Comparison of ENCODE assay signal across 9 mouse cellular contexts in the genomic region with DNA sequence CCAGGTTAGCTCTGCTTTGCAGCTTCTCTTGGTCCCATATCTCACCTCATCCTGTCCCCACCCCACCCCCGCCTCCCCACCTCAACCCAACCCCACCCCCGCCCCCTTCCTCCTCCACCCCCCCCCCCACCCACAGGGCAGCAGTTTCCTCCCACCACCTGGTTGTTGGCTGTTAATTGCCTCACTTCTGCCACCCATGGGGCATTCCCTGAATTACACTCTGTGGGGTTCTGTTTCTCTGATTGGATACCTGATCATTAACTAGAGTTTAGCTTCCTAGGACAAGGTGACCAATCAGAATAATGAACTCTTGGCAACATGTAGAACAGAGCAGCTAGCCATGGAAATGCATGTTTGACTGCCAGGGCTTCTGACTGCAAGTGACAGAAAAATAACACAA. TPM values are rescaled to one million over a fixed set of nuclear protein-coding genes. Genes with fewer than 3 reads are reported as not detected.
DNase-seq lines count a peak whose midpoint lies in the region; ATAC-seq and TF ChIP-seq lines count a peak whose summit lies in the region.
"Had no signal": no experiment of that assay in that cellular context is flagged by ENCODE, and none has a peak within 500 bp of the region (broad histone marks: within the 10 kb centered on the region; RNA-seq: fewer than 3 reads in every experiment).

No protein-coding gene starts in this region.

- H3K4me1 ChIP-seq in heart, adult 2 months (ENCODE audit: control insufficient read depth, insufficient read depth, low read length) = peaks cover 2% of the 10 kb centered on the region; the same call in 1 of the 2 replicates
- H3K4me1 ChIP-seq in heart, embryonic 11.5 days (ENCODE audit: control insufficient read depth, insufficient read depth, low read length) = no peaks in the 10 kb centered on the region
- H3K4me1 ChIP-seq: heart, embryonic 15.5 days had no signal

- 29% methylated on average over 1 of the region's 2 CpGs for WGBS in heart, adult 2 months
- WGBS in heart, embryonic 11.5 days (ENCODE audit: insufficient replicate concordance) = 22% methylated on average over 2 of the region's 2 CpGs

- intact Hi-C loops in heart, adult 2 months (cut with DNase I) = no loop called here

- no peaks in the 10 kb centered on the region for H3K9me3 ChIP-seq in heart, embryonic 11.5 days (replicated peaks; ENCODE audit: control insufficient read depth, low read length)
- H3K9me3 ChIP-seq: heart, embryonic 15.5 days had no signal

- no peak overlapping the region for H3K4me2 ChIP-seq in heart, embryonic 11.5 days
- H3K4me2 ChIP-seq: heart, embryonic 15.5 days had no signal

- no peak for DNase-seq in heart, adult 2 months
- DNase-seq in 416B (ENCODE audit: low read depth) = peak; percentile 67
- DNase-seq in ZHBTc4 (ENCODE audit: low read depth, low spot score) = peak; percentile 89
- DNase-seq in mesoderm, embryonic 11.5 days (ENCODE audit: low read depth, low spot score) = peak; percentile 62
- DNase-seq in urinary bladder, postnatal 36 days (ENCODE audit: low spot score in 2 of 2) = no peak
- DNase-seq in ovary, adult 18-20 months (ENCODE audit: low spot score) = no peak
- DNase-seq in layer of hippocampus, adult 18-20 months (ENCODE audit: low spot score in 2 of 2) = no peak

- H3K4me3 ChIP-seq in heart, adult 2 months = no peak overlapping the region
- no peak overlapping the region for H3K4me3 ChIP-seq in heart, embryonic 11.5 days (ENCODE audit: low read depth, low read length)
- H3K4me3 ChIP-seq: heart, embryonic 15.5 days had no signal

- TF ChIP-seq EP300 in heart, adult 2 months (IDR thresholded peaks at IDR 0.05; ENCODE audit: insufficient read depth, low read depth, low read length) = no peak

- H3K36me3 ChIP-seq in heart, adult 2 months (ENCODE audit: control insufficient read depth, insufficient read depth, low read length) = no peaks in the 10 kb centered on the region
- H3K36me3 ChIP-seq in heart, embryonic 11.5 days (ENCODE audit: control insufficient read depth, insufficient read depth, low read length) = no peaks in the 10 kb centered on the region
- H3K36me3 ChIP-seq: heart, embryonic 15.5 days had no signal

- no peak for ATAC-seq in heart, embryonic 11.5 days (replicated peaks; ENCODE audit: insufficient number of reproducible peaks, low FRiP score, low TSS enrichment)

- no peak for TF ChIP-seq POLR2A in heart, adult 2 months (IDR thresholded peaks at IDR 0.05; ENCODE audit: insufficient read depth, low read depth, low read length)

- peak; percentile 43 for TF ChIP-seq CTCF in heart, adult 2 months (IDR thresholded peaks at IDR 0.05)

- H3K27me3 ChIP-seq in heart, adult 2 months (ENCODE audit: control insufficient read depth, insufficient read depth, low read length) = no peaks in the 10 kb centered on the region
- no peaks in the 10 kb centered on the region for H3K27me3 ChIP-seq in heart, embryonic 11.5 days (ENCODE audit: control insufficient read depth, insufficient read depth, low read length)

- no peak overlapping the region for H3K9ac ChIP-seq in heart, adult 2 months (ENCODE audit: low read depth, low read length)
- H3K9ac ChIP-seq in heart, embryonic 11.5 days (ENCODE audit: low read depth, low read length) = no peak overlapping the region
- H3K9ac ChIP-seq: heart, embryonic 15.5 days had no signal

- no peaks in the 10 kb centered on the region for H3K79me2 ChIP-seq in heart, adult 2 months (replicated peaks; ENCODE audit: control insufficient read depth, insufficient read depth, low read length)

- no peak overlapping the region for H3K27ac ChIP-seq in heart, adult 2 months
- no peak overlapping the region for H3K27ac ChIP-seq in heart, embryonic 11.5 days (ENCODE audit: low read depth, low read length)
- H3K27ac ChIP-seq: heart, embryonic 15.5 days had no signal

RNA-seq across cellular contexts. Expression of gene Trp53rkb, which starts 16.1 kb away (rescaled TPM):
- 1 to 10 TPM; 2.2 to 3.0 TPM for total RNA-seq in heart, adult 2 months (2021)
- 1.4 and 1.8 TPM in 2 replicates for polyA plus RNA-seq in heart, adult 2 months (2012; rRNA removed)
- polyA plus RNA-seq in heart, embryonic 11.5 days (2014; fragmentation: Nextera tagmentation; extraction: Ambion mirVana) = 6.6 and 7.9 TPM in 2 replicates
- total RNA-seq in layer of hippocampus, adult 18-20 months (2021) = 1 to 10 TPM; 4.5 to 5.2 TPM

RNA-seq across cellular contexts. Expression of gene Arfgef2, which starts 29.1 kb away (rescaled TPM):
- total RNA-seq in heart, adult 2 months (2021) = 10 to 100 TPM; 45.4 to 50.4 TPM
- 12.5 and 20.4 TPM in 2 replicates for polyA plus RNA-seq in heart, adult 2 months (2012; rRNA removed)
- 6.3 and 9.7 TPM in 2 replicates for polyA plus RNA-seq in heart, embryonic 11.5 days (2014; fragmentation: Nextera tagmentation; extraction: Ambion mirVana)
- total RNA-seq in layer of hippocampus, adult 18-20 months (2021) = 10 to 100 TPM; 59.4 to 59.5 TPM

Comparison
In these comparisons a context has a peak if more than half of its experiments do, and no peak if none do; other contexts are left out.
1. DNase-seq: peak in 416B (single experiment), ZHBTc4 (single experiment) and mesoderm, embryonic 11.5 days (single experiment); none in heart, adult 2 months (0 of 2), urinary bladder, postnatal 36 days (0 of 2), ovary, adult 18-20 months (single experiment) and layer of hippocampus, adult 18-20 months (0 of 2).